Mouse (Mus musculus): ENCODE measurements around the gene Grk1. TPM values are rescaled to one million over a fixed set of nuclear protein-coding genes. Genes with fewer than 3 reads are reported as not detected.

Gene Grk1
- polyA plus RNA-seq, 1 experiment from 2014 or later, result 0.03 TPM

- no peaks in the 10 kb centered on the region for H3K27me3 ChIP-seq
- no peak within 1 kb of the TSS for H3K9ac ChIP-seq (replicated peaks)
- H3K9me3 ChIP-seq, result no peaks in the 10 kb centered on the region
- no peaks in the 10 kb centered on the region for H3K4me1 ChIP-seq
- no peaks in the 10 kb centered on the region for H3K36me3 ChIP-seq
- no peak within 1 kb of the TSS for H3K4me3 ChIP-seq
- no peak for ATAC-seq (ENCODE audit: low FRiP score, low read depth)
- H3K4me2 ChIP-seq (replicated peaks), result no peak within 1 kb of the TSS
- H3K27ac ChIP-seq (replicated peaks), result no peak within 1 kb of the TSS
- 81% methylated on average over 5 of the region's 5 CpGs for WGBS
Observed at GRCm38 (mm10) chr8:13396725-13397124, 8.2 kb upstream of the Grk1 start, which contains the start of gene Atp4b. Gene Atp4b (minus strand): TSS chr8:13396825.

- Histone ChIP-seq H3K9me3 (no peaks in the 10 kb centered on the region), H3K4me1 (no peaks in the 10 kb centered on the region), H3K9ac (replicated peaks) (no peak overlapping the region), H3K36me3 (no peaks in the 10 kb centered on the region), H3K27me3 (no peaks in the 10 kb centered on the region), H3K27ac (replicated peaks) (no peak overlapping the region), H3K4me3 (no peak overlapping the region), H3K4me2 (replicated peaks) (no peak overlapping the region)
- no peak for ATAC-seq (ENCODE audit: low FRiP score, low read depth)
- WGBS, result 79% methylated on average over 6 of the region's 6 CpGs
Observed at GRCm38 (mm10) chr8:13403517-13403916, 1.4 kb upstream of the Grk1 start.

GRCm38 (mm10) chr8:13406011-13406410 lies 1.1 kb downstream of the Grk1 start:
- no peak overlapping the region for H3K4me2 ChIP-seq (replicated peaks)
- no peak for ATAC-seq (ENCODE audit: low FRiP score, low read depth)
- 70% methylated on average over 5 of the region's 5 CpGs for WGBS

GRCm38 (mm10) chr8:13411597-13411996 lies 6.7 kb downstream of the Grk1 start:
- 31% methylated on average over 6 of the region's 6 CpGs for WGBS
- Histone ChIP-seq H3K36me3 (no peaks in the 10 kb centered on the region), H3K4me1 (no peaks in the 10 kb centered on the region), H3K27me3 (no peaks in the 10 kb centered on the region), H3K27ac (replicated peaks) (no peak overlapping the region), H3K4me2 (replicated peaks) (no peak overlapping the region), H3K4me3 (no peak overlapping the region), H3K9ac (replicated peaks) (no peak overlapping the region), H3K9me3 (no peaks in the 10 kb centered on the region)
- no peak for ATAC-seq (ENCODE audit: low FRiP score, low read depth)

More at GRCm38 (mm10) chr8:13406011-13406410, 1.1 kb downstream of the Grk1 start:
- Histone ChIP-seq H3K9me3 (no peaks in the 10 kb centered on the region), H3K4me1 (no peaks in the 10 kb centered on the region), H3K4me3 (no peak overlapping the region), H3K36me3 (no peaks in the 10 kb centered on the region), H3K9ac (replicated peaks) (no peak overlapping the region), H3K27ac (replicated peaks) (no peak overlapping the region), H3K27me3 (no peaks in the 10 kb centered on the region)

GRCm38 (mm10) chr8:13412891-13413558 lies 8.1 kb downstream of the Grk1 start:
- peak; percentile 23; the same call in 1 of the 2 replicates for ATAC-seq (ENCODE audit: low FRiP score, low read depth)
- Histone ChIP-seq H3K36me3 (no peaks in the 10 kb centered on the region), H3K27me3 (no peaks in the 10 kb centered on the region), H3K9me3 (no peaks in the 10 kb centered on the region), H3K9ac (replicated peaks) (no peak overlapping the region), H3K4me2 (replicated peaks) (no peak overlapping the region), H3K4me1 (no peaks in the 10 kb centered on the region), H3K4me3 (no peak overlapping the region), H3K27ac (replicated peaks) (no peak overlapping the region)
- 65% methylated on average over 13 of the region's 13 CpGs for WGBS

GRCm38 (mm10) chr8:13413823-13414390 lies 9.0 kb downstream of the Grk1 start:
- no peak for ATAC-seq (ENCODE audit: low FRiP score, low read depth)
- Histone ChIP-seq H3K4me2 (replicated peaks) (no peak overlapping the region), H3K4me1 (no peaks in the 10 kb centered on the region), H3K27ac (replicated peaks) (no peak overlapping the region), H3K36me3 (no peaks in the 10 kb centered on the region), H3K27me3 (no peaks in the 10 kb centered on the region), H3K4me3 (no peak overlapping the region), H3K9ac (replicated peaks) (no peak overlapping the region), H3K9me3 (no peaks in the 10 kb centered on the region)
- WGBS, result 57% methylated on average over 12 of the region's 12 CpGs

GRCm38 (mm10) chr8:13415879-13416278 lies 11.0 kb downstream of the Grk1 start:
- Histone ChIP-seq H3K4me3 (no peak overlapping the region), H3K27me3 (no peaks in the 10 kb centered on the region), H3K9ac (replicated peaks) (no peak overlapping the region), H3K4me1 (no peaks in the 10 kb centered on the region), H3K36me3 (no peaks in the 10 kb centered on the region), H3K9me3 (no peaks in the 10 kb centered on the region), H3K4me2 (replicated peaks) (no peak overlapping the region), H3K27ac (replicated peaks) (no peak overlapping the region)
- 82% methylated on average over 10 of the region's 10 CpGs for WGBS
- ATAC-seq (ENCODE audit: low FRiP score, low read depth), result no peak

- H3K4me3 ChIP-seq, result no peak overlapping the region
- 73% methylated on average over 2 of the region's 2 CpGs for WGBS
- H3K9ac ChIP-seq (replicated peaks), result no peak overlapping the region
- no peak overlapping the region for H3K27ac ChIP-seq (replicated peaks)
- no peaks in the 10 kb centered on the region for H3K9me3 ChIP-seq
- no peaks in the 10 kb centered on the region for H3K36me3 ChIP-seq
- H3K4me1 ChIP-seq, result no peaks in the 10 kb centered on the region
- ATAC-seq (ENCODE audit: low FRiP score, low read depth), result no peak
- no peaks in the 10 kb centered on the region for H3K27me3 ChIP-seq
- no peak overlapping the region for H3K4me2 ChIP-seq (replicated peaks)
Observed at GRCm38 (mm10) chr8:13419111-13419639, 14.3 kb downstream of the Grk1 start.

GRCm38 (mm10) chr8:13420970-13421369 lies 16.1 kb downstream of the Grk1 start:
- Histone ChIP-seq H3K36me3 (no peaks in the 10 kb centered on the region), H3K4me3 (no peak overlapping the region), H3K9me3 (no peaks in the 10 kb centered on the region), H3K27me3 (no peaks in the 10 kb centered on the region), H3K27ac (replicated peaks) (no peak overlapping the region), H3K9ac (replicated peaks) (no peak overlapping the region), H3K4me1 (no peaks in the 10 kb centered on the region), H3K4me2 (replicated peaks) (no peak overlapping the region)
- ATAC-seq (ENCODE audit: low FRiP score, low read depth), result no peak
- WGBS, result 94% methylated on average over 6 of the region's 6 CpGs

GRCm38 (mm10) chr8:13427351-13427750 lies 22.5 kb downstream of the Grk1 start:
- H3K9ac ChIP-seq (replicated peaks), result no peak overlapping the region
- H3K4me2 ChIP-seq (replicated peaks), result no peak overlapping the region
- H3K4me1 ChIP-seq, result no peaks in the 10 kb centered on the region
- no peaks in the 10 kb centered on the region for H3K36me3 ChIP-seq
- H3K27me3 ChIP-seq, result no peaks in the 10 kb centered on the region
- H3K4me3 ChIP-seq, result no peak overlapping the region
- H3K27ac ChIP-seq (replicated peaks), result no peak overlapping the region
- no peak for ATAC-seq (ENCODE audit: low FRiP score, low read depth)
- WGBS, result 72% methylated on average over 6 of the region's 6 CpGs
- no peaks in the 10 kb centered on the region for H3K9me3 ChIP-seq

- no peaks in the 10 kb centered on the region for H3K4me1 ChIP-seq
- H3K4me2 ChIP-seq (replicated peaks), result no peak overlapping the region
- no peaks in the 10 kb centered on the region for H3K27me3 ChIP-seq
- no peak for ATAC-seq (ENCODE audit: low FRiP score, low read depth)
- no peaks in the 10 kb centered on the region for H3K9me3 ChIP-seq
- WGBS, result 87% methylated on average over 9 of the region's 9 CpGs
- no peak overlapping the region for H3K27ac ChIP-seq (replicated peaks)
- no peaks in the 10 kb centered on the region for H3K36me3 ChIP-seq
- H3K9ac ChIP-seq (replicated peaks), result no peak overlapping the region
- no peak overlapping the region for H3K4me3 ChIP-seq
Observed at GRCm38 (mm10) chr8:13428156-13428555, 23.3 kb downstream of the Grk1 start.

GRCm38 (mm10) chr8:13430412-13430811 lies 25.5 kb downstream of the Grk1 start:
- Histone ChIP-seq H3K27ac (replicated peaks) (no peak overlapping the region), H3K4me3 (no peak overlapping the region), H3K9ac (replicated peaks) (no peak overlapping the region), H3K4me2 (replicated peaks) (no peak overlapping the region), H3K9me3 (no peaks in the 10 kb centered on the region), H3K36me3 (no peaks in the 10 kb centered on the region), H3K4me1 (peaks cover 5% of the 10 kb centered on the region; the same call in 1 of the 2 replicates), H3K27me3 (peaks cover 13% of the 10 kb centered on the region)
- WGBS, result 88% methylated on average over 7 of the region's 7 CpGs
- no peak for ATAC-seq (ENCODE audit: low FRiP score, low read depth)
